Mouse (Mus musculus) CH12.LX (cell line): Measurements from ENCODE around the gene Pou2f3.

Experiments
- BHLHE40 ChIP-seq: IDR thresholded peaks from 2 replicates; pipeline ENCODE4 v1.6.1; 2011; ENCODE audit warnings: mild to moderate bottlenecking, low read depth, low read length, improper control_type of control experiment
- CHD2 ChIP-seq: IDR thresholded peaks from 2 replicates; pipeline ENCODE4 v1.6.1; 2011; ENCODE audit warnings: low read length, improper control_type of control experiment
- CTCF ChIP-seq, 2 experiments: IDR thresholded peaks in 1 of 2; conservative IDR thresholded peaks in 1 of 2; 2 replicates each; pipeline ENCODE4 v1.5.1; 2011 to 2012; ENCODE audit warnings: low read depth in 2 of 2, low read length in 2 of 2, improper control_type of control experiment in 1 of 2, inconsistent platforms in 1 of 2, mild to moderate bottlenecking in 1 of 2, moderate library complexity in 1 of 2
- EP300 ChIP-seq: IDR thresholded peaks from 2 replicates; pipeline ENCODE4 v1.6.1; 2011; ENCODE audit warnings: low read length, improper control_type of control experiment
- MXI1 ChIP-seq: IDR thresholded peaks from 2 replicates; pipeline ENCODE4 v1.6.1; 2011; ENCODE audit warnings: mild to moderate bottlenecking, low read depth, low read length, improper control_type of control experiment
- MYC ChIP-seq: IDR thresholded peaks from 2 replicates; pipeline ENCODE4 v1.6.1; 2011; ENCODE audit warnings: low read depth, mild to moderate bottlenecking, improper control_type of control experiment, low read length
- POLR2A ChIP-seq: IDR thresholded peaks from 2 replicates; pipeline ENCODE4 v1.6.1; 2011; ENCODE audit warnings: low read depth, mild to moderate bottlenecking, improper control_type of control experiment, low read length
- TBP ChIP-seq: conservative IDR thresholded peaks from 2 replicates; pipeline ENCODE4 v1.6.1; 2011; ENCODE audit warnings: low read depth, low read length, improper control_type of control experiment
- USF1 ChIP-seq: IDR thresholded peaks from 2 replicates; pipeline ENCODE4 v1.6.1; 2014; ENCODE audit warnings: low read depth, mild to moderate bottlenecking, inconsistent platforms, low read length, improper control_type of control experiment
- USF2 ChIP-seq: conservative IDR thresholded peaks from 2 replicates; pipeline ENCODE4 v1.6.1; 2011; ENCODE audit warnings: low read depth, low read length, improper control_type of control experiment
- ZMIZ1 ChIP-seq: IDR thresholded peaks from 2 replicates; pipeline ENCODE4 v1.6.1; 2012; ENCODE audit warnings: low read depth, mild to moderate bottlenecking, inconsistent platforms, low read length, improper control_type of control experiment

- TF ChIP-seq EP300 (no peak), CTCF (conservative IDR thresholded peaks at IDR 0.05 in 1 of 2, IDR thresholded peaks at IDR 0.05 in 1 of 2; ENCODE audit: low read depth in 2 of 2, low read length in 2 of 2) (no peak), MXI1 (no peak), ZMIZ1 (no peak), MYC (no peak), POLR2A (no peak), USF2 (no peak), CHD2 (no peak), BHLHE40 (no peak), TBP (no peak), USF1 (no peak)
Observed at GRCm38 (mm10) chr9:43127101-43127787, 82.9 kb downstream of the Pou2f3 start.
